In the genomic region with DNA sequence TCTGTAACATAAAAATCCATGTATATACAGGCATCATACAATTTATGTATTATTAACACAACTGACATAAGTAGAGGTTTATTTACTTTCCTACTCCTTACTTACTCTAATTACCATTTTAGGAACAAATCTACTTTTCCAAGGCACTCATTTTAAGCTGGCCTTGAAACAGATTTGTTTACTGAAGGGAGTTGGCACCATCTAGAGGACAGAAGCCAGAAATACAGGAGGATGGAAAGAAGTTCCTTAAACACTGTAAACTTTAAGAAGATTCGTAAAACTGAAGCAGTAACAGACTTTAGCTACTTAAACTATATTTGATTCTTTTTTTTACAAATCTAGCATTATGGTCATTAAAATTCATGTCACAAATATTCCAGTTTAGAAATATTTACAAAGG, we compare ENCODE assay signal across 7 mouse cellular contexts. TPM values are rescaled to one million over a fixed set of nuclear protein-coding genes. Genes with fewer than 3 reads are reported as not detected.
DNase-seq lines count a peak whose midpoint lies in the region; ATAC-seq and TF ChIP-seq lines count a peak whose summit lies in the region.

No protein-coding gene starts in this region.

- H3K27me3 ChIP-seq in hindbrain, postnatal 0 days (ENCODE audit: insufficient read depth, low read length) = no peaks in the 10 kb centered on the region
- no peaks in the 10 kb centered on the region for H3K27me3 ChIP-seq in hindbrain, embryonic 12.5 days

- peak; percentile 83 for TF ChIP-seq CTCF in hindbrain, postnatal 0 days (IDR thresholded peaks at IDR 0.05; ENCODE audit: low read depth)

- H3K4me3 ChIP-seq in hindbrain, postnatal 0 days (ENCODE audit: low read length) = no peak overlapping the region
- no peak overlapping the region for H3K4me3 ChIP-seq in hindbrain, embryonic 12.5 days

- no peaks in the 10 kb centered on the region for H3K36me3 ChIP-seq in hindbrain, postnatal 0 days (ENCODE audit: insufficient read depth, low read length)
- H3K36me3 ChIP-seq in hindbrain, embryonic 12.5 days = no peaks in the 10 kb centered on the region

- no peak for ATAC-seq in hindbrain, postnatal 0 days
- no peak for ATAC-seq in hindbrain, embryonic 12.5 days (ENCODE audit: low FRiP score)
- ATAC-seq in frontal cortex, adult (ENCODE audit: low TSS enrichment) = no peak

- 45% methylated on average over 1 of the region's 1 CpGs for WGBS in hindbrain, postnatal 0 days
- WGBS in hindbrain, embryonic 12.5 days = 52% methylated on average over 1 of the region's 1 CpGs

- H3K4me2 ChIP-seq in hindbrain, postnatal 0 days (ENCODE audit: low read depth, low read length) = no peak overlapping the region
- no peak overlapping the region for H3K4me2 ChIP-seq in hindbrain, embryonic 12.5 days (replicated peaks)

- H3K4me1 ChIP-seq in hindbrain, postnatal 0 days (ENCODE audit: insufficient read depth, low read length) = no peaks in the 10 kb centered on the region
- no peaks in the 10 kb centered on the region for H3K4me1 ChIP-seq in hindbrain, embryonic 12.5 days

- H3K9me3 ChIP-seq in hindbrain, postnatal 0 days (ENCODE audit: low read length) = no peaks in the 10 kb centered on the region
- no peaks in the 10 kb centered on the region for H3K9me3 ChIP-seq in hindbrain, embryonic 12.5 days (replicated peaks)

- peak; percentile 81 for DNase-seq in hindbrain, postnatal 0 days (ENCODE audit: low spot score)
- DNase-seq in thymus, postnatal 14 days = peak; percentile 57
- no peak for DNase-seq in thymus, postnatal 4 days
- DNase-seq in cerebellum, postnatal 14 days = peak; percentile 57
- peak; percentile 79 for DNase-seq in naive thymus-derived CD4-positive, alpha-beta T cell, adult 2 months (ENCODE audit: low read depth)

- no peak overlapping the region for H3K9ac ChIP-seq in hindbrain, postnatal 0 days (replicated peaks; ENCODE audit: low read length)
- no peak overlapping the region for H3K9ac ChIP-seq in hindbrain, embryonic 12.5 days

- no peak overlapping the region for H3K27ac ChIP-seq in hindbrain, postnatal 0 days
- no peak overlapping the region for H3K27ac ChIP-seq in hindbrain, embryonic 12.5 days

RNA-seq across cellular contexts. Expression of a gene that starts 8.5 kb away (rescaled TPM):
- 2.1 and 3.1 TPM in 2 replicates for total RNA-seq in hindbrain, postnatal 0 days (2014; rRNA removed)
- polyA plus RNA-seq in hindbrain, postnatal 0 days (2015; fragmentation: Nextera tagmentation; extraction: Ambion mirVana) = 5.3 and 6.3 TPM in 2 replicates
- polyA plus RNA-seq in hindbrain, embryonic 12.5 days (2016; fragmentation: Nextera tagmentation; extraction: Ambion mirVana) = 1.7 and 4.9 TPM in 2 replicates

RNA-seq across cellular contexts. Expression of a gene that starts 29.2 kb away (rescaled TPM):
- total RNA-seq in hindbrain, postnatal 0 days (2014; rRNA removed) = 0.29 and 0.99 TPM in 2 replicates
- 0.45 and 0.55 TPM in 2 replicates for polyA plus RNA-seq in hindbrain, postnatal 0 days (2015; fragmentation: Nextera tagmentation; extraction: Ambion mirVana)
- polyA plus RNA-seq in hindbrain, embryonic 12.5 days (2016; fragmentation: Nextera tagmentation; extraction: Ambion mirVana) = 0.29 and 0.49 TPM in 2 replicates

RNA-seq across cellular contexts. Expression of a gene that starts 30.7 kb away (rescaled TPM):
- total RNA-seq in hindbrain, postnatal 0 days (2014; rRNA removed) = 26.5 and 26.8 TPM in 2 replicates
- polyA plus RNA-seq in hindbrain, postnatal 0 days (2015; fragmentation: Nextera tagmentation; extraction: Ambion mirVana) = 15.1 and 15.6 TPM in 2 replicates
- 19.6 and 20.5 TPM in 2 replicates for polyA plus RNA-seq in hindbrain, embryonic 12.5 days (2016; fragmentation: Nextera tagmentation; extraction: Ambion mirVana)
